Mouse (Mus musculus): ENCODE measurements at regions not wholly inside any gene's neighbourhood (a gene's known extent, or its start where the extent isn't known, plus 50 kb on each side); places are given as distances from the start of the nearest gene placed in this dataset.

DNA sequence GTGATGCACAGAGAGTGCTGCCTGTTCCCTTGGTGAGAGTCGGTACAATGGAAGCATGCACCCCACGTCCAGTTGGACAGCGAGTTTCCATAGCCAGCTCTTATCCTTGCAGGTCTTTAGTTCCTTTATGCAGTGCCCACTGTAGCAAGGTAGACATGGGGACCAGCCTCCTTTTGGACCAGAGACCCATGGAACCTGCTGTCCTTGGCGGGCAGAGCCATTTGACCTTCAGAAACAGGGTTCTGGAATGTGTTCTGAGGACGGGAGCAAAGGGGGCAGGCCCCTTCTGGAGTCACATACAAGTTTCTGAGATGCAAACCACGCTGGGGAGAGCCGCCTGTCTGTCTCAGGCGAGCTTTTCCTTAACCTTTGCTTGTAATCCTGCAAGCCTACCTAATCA lies 188.1 kb downstream of the Emx2 start:
- TF ChIP-seq CTCF (IDR thresholded peaks at IDR 0.05; ENCODE audit: control insufficient read depth, insufficient read depth, insufficient read length) (no peak), MYOG (IDR thresholded peaks at IDR 0.05; ENCODE audit: control insufficient read depth, extremely low read depth, insufficient read length) (no peak), CEBPB (IDR thresholded peaks at IDR 0.05; ENCODE audit: low read depth) (no peak), MAX (IDR thresholded peaks at IDR 0.05) (no peak)
